Mouse (Mus musculus): Measurements from ENCODE around the gene Iltifb.
"Not testable (repeated sequence)": the region's sequence is repeated elsewhere in the genome, so short reads cannot be mapped to it uniquely, and the experiment has no call there.

The Iltifb gene

GRCm38 (mm10) chr10:118294938-118295337 lies at the start of gene Iltifb:
Gene Iltifb (minus strand): TSS chr10:118295038.
- DNase-seq: no peak

DNA sequence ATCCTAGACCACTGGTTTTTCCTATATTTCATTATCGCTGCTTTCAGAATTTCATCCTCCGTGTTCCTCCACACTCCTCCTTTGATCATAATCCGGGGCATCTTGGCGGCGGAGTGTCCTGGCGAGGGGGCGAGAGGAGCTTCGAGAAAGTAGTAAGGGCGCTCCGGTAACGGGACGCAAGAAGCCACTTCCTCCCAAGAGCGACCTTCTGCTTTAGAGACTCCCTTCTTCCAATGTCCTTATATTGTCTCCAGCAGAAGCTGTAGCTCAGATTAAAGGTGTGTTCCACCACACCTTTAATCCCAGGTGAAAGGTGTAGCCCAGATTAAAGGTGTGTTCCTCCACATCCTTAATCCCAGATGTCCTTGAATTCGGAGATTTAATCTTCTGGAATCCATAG lies 48.3 kb upstream of the Iltifb start, which contains the start of gene Gm9046:
Gm9046 (minus strand) TSS at position 101 of the 400 bp plus-strand sequence.
- not testable (repeated sequence) for DNase-seq

- DNase-seq: not testable (repeated sequence)
These were observed 42.9 kb upstream of the Iltifb start, which contains the start of gene Gm9045 for GRCm38 (mm10) chr10:118337731-118338130. Gene Gm9045 (minus strand): TSS chr10:118337831.

- not testable (repeated sequence) for DNase-seq
These were observed 37.5 kb upstream of the Iltifb start, which contains the start of gene Gm9044 for GRCm38 (mm10) chr10:118332308-118332707. Gene Gm9044 (minus strand): TSS chr10:118332408.

DNA sequence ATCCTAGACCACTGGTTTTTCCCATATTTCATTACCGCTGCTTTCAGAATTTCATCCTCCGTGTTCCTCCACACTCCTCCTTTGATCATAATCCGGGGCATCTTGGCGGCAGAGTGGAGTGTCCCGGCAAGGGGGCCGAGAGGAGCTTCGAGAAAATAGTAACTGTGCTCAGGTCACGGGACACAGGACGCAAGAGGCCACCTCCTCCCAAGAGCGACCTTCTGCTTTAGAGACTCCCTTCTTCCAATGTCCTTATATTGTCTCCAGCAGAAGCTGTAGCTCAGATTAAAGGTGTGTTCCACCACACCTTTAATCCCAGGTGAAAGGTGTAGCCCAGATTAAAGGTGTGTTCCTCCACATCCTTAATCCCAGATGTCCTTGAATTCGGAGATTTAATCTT lies 32.0 kb upstream of the Iltifb start, which contains the start of gene Gm9040:
Gm9040 (minus strand) TSS at position 101 of the 400 bp plus-strand sequence.
- DNase-seq: not testable (repeated sequence)

DNA sequence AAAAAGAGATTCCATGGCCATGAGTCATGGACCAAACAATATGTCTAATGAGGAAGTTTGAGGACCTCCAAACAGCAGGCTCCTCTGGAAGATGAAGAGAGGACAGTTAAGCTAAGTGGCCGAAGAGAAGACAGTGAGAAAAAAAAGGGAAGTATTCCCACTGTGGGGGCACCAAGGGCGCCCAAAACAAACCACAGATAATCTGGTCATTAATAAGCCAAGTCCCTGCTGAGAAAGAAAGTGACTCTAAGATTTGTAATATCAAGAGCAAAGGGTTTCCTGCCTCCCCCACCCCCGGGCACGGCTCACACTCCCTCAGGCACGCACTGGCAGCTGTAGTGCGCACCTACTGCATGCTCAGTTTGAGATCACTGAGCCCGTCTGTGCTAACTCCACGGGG lies 24.2 kb upstream of the Iltifb start:
- no peak for DNase-seq

GRCm38 (mm10) chr10:118302133-118302532 lies 7.3 kb upstream of the Iltifb start:
- not testable (repeated sequence) for DNase-seq

DNA sequence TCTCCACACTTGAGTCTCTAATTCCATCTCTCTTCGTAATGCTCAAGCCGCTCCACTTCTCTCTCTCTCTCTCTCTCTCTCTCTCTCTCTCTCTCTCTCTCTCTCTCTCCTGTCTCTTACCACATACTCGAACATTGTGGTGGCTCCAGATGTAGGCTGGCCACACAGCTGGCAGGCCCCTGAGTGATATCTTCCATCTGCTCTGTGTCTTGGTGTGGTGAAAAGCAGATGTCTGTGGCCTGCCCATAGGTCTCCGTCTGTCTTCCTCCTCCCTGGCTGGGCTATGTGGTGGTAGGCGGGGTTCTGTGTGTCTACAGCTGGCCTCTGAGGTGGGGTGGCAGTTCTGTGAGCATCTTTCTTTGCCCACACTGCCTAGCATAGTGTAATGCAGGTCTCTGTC lies 11.8 kb downstream of the Iltifb start:
- not testable (repeated sequence) for DNase-seq

GRCm38 (mm10) chr10:118282565-118282964 lies 12.3 kb downstream of the Iltifb start:
- DNase-seq: not testable (repeated sequence)

- DNase-seq: not testable (repeated sequence)
These were observed 16.8 kb downstream of the Iltifb start for GRCm38 (mm10) chr10:118278069-118278468.

DNA sequence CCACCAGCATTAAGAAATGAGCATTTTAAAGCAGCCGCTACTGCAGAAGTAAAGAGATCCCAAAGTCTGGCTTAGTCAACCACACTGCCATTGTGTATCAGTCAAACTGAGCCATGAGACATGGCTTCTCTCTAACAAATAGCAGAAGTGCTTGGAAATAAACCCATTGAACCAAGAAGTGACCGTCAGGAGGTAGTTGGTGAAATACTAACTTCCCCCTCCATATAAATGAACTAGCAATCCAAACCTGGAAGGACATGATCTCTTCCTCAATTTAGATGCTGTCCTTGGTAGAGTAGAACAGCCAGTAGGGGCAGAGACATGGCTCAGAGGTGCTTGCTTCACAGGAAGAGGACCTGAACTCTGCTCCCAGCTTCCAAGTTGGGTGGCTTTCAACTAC lies 23.4 kb downstream of the Iltifb start:
- DNase-seq: not testable (repeated sequence)

DNA sequence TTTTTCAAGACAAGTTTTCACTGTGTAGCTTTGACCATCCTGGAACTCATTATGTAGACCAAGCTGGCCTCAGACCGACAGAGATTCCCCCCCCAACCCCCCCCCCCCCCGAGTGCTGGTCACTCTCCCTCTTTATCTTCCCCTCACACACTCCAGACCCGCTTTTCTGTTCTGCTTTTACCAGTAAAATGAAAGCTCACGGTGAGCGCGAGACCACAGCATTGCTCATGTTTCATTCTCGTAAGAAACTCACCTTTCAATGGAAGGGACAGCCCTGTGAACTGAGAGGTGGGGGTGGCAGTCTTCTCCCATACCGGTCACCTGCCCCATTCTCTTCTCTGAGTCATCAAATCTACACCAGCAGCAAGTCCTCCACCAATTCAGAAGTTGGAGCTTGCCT lies 26.0 kb downstream of the Iltifb start:
- DNase-seq: not testable (repeated sequence)

DNA sequence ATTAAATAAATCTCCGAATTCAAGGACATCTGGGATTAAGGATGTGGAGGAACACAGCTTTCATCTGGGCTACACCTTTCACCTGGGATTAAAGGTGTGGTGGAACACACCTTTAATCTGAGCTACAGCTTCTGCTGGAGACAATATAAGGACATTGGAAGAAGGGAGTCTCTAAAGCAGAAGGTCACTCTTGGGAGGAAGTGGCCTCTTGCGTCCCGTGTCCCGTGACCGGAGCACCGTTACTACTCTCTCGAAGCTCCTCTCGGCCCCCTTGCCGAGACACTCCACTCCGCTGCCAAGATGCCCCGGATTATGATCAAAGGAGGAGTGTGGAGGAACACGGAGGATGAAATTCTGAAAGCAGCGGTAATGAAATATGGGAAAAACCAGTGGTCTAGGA lies 36.5 kb downstream of the Iltifb start, which contains the start of gene Gm32802:
Gm32802 (plus strand) TSS at position 301 of the 400 bp plus-strand sequence.
- not testable (repeated sequence) for DNase-seq

- peak; percentile 28 to 31 for DNase-seq
These were observed 44.0 kb downstream of the Iltifb start for GRCm38 (mm10) chr10:118250852-118251295.

DNA sequence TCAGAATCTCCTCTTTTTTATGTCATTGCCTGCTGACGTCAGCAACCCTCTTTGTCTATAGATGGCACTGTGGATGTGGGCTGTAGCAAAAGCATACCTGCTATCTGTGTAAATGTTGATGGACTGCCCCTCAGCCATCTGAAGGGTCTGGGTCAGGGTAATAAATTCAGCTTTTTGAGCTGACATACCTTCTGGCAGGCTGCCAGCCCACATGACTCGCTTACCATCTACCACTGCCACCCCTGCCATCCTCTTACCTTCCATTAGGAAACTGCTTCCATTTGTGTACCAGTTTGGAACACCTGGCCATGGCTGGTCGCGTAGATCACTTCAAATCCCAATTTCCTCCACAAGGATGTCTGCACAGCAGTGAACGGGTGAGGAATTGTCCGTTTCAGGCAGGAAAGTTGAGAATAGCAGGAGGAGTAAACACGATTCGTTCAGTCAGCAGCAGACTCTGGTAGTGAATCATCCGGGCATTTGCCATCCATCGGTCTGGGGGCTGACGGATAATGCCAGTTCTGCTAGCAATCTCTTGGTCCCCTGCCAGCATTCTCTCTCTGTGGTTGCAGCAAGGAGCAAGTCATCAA lies 45.7 kb downstream of the Iltifb start:
- not testable (repeated sequence) for DNase-seq

- DNase-seq: not testable (repeated sequence)
These were observed 54.2 kb downstream of the Iltifb start, which contains the start of gene Gm32717 for GRCm38 (mm10) chr10:118240680-118241079. Gene Gm32717 (minus strand): TSS chr10:118240780.

Data from lung, postnatal 4 days (tissue).